Mouse (Mus musculus) small intestine, adult 2 months (tissue): ENCODE results near the gene Shroom1.

Experiments used
- CTCF ChIP-seq: fragments of 200-500 bp; IDR thresholded peaks from 2 replicates; pipeline ENCODE4 v1.5.1; 2012; ENCODE audit warnings: low read depth, mild to moderate bottlenecking, control low read depth, inconsistent platforms, low read length, moderate library complexity, mixed read lengths; ENCODE audit not compliant: insufficient replicate concordance, insufficient read length; ENCODE audit errors: extremely low read depth
- POLR2A ChIP-seq: fragments of 200-500 bp; IDR thresholded peaks from 2 replicates; pipeline ENCODE4 v1.6.1; 2012; ENCODE audit warnings: low read depth, mild to moderate bottlenecking, control low read depth, inconsistent platforms, low read length, moderate library complexity

- TF ChIP-seq POLR2A (no peak), CTCF (peak; percentile 33; the same call in 1 of the 2 replicates)
These were observed 34.0 kb upstream of the Shroom1 start, which contains the start of gene Leap2 for GRCm38 (mm10) chr11:53423036-53423435.
